Mouse (Mus musculus): ENCODE data around the gene Tpcn1.
"Not testable (repeated sequence)": the region's sequence is repeated elsewhere in the genome, so short reads cannot be mapped to it uniquely, and the experiment has no call there.

Tpcn1 gene

GRCm38 (mm10) chr5:120510982-120511642 is 77.4 kb downstream of the Tpcn1 start, which contains the start of gene Slc8b1:
Gene Slc8b1 (plus strand): TSS chr5:120511168.
- peak; percentile 90 for DNase-seq (ENCODE audit: low spot score)

DNA sequence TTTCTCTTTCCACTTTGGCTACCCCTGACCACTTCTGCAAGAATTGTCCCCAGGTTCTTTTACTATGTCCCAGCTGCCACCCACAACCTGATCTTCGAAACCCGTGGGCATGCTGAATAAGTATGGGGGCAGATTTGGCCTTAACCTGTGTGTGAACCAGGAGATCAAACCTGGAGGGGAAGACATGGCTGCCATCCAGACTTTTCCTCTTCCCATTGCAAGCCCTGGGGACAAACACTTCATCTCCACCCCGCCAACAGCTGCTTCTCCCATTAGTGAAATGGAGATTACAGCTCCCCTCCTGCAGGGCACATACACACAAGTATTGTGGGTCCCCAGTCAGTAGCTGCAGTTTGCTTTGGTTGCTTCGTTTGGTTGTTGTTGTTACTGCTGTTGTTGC is 81.2 kb downstream of the Tpcn1 start:
- DNase-seq (ENCODE audit: low spot score) = no peak

- DNase-seq (ENCODE audit: low spot score) = no peak
Measured at GRCm38 (mm10) chr5:120506490-120506889, 82.0 kb downstream of the Tpcn1 start.

GRCm38 (mm10) chr5:120505781-120506180 is 82.7 kb downstream of the Tpcn1 start:
- DNase-seq (ENCODE audit: low spot score) = no peak

DNA sequence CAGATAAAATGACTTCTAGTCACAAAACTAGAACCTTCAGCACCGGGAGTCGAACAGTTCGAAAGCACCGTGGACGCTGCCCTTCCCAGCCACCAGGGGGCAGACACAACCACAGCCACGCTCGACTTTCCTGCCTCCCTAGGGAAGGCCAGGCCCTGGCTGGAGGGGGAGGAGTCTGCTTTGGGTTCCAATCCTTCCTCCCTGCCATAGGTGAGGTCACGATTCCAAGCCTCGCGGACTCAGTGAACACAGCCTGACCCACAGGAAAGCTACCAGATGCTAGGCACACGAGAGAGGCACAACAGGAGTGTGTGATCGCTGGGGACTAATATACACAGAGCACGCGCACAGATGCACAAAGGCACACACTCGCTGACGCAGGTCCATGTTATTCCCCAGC is 83.1 kb downstream of the Tpcn1 start:
- DNase-seq (ENCODE audit: low spot score) = peak; percentile 65

DNA sequence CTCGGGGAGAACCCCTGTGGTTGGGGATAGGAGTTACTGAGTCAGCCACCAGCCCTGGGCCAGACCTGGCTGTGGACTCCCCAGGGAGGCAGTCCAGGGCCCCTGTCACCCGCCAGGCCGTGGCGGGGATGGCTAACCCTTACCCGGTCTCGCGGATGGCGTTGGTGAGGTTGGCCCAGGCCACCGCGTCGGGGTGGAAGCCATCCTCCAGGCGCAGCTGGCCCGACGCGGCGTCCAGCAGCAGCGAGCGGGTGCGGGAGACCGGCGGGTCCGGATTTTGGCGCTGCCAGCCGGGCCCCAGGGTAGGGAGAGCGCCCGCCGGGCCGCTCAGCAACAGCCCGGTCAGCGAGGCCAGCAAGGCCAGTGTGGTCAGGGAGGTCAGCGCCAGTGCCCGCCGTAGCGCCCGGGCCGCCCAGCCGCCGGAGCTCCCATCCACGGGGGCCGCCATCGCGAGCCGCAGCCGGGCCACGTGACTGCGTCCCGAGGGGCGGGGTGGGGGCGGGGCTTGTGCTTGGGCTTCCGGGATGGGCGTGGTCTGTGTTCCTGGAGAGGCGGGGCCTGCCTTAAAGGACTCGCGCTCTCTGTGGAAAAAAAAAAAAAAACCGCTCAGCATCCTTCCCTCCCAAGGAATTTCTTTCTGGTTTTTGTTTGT is 85.2 kb downstream of the Tpcn1 start, which contains the start of gene Plbd2:
Gene Plbd2, minus strand, starts transcription at position 482 of the 652 bp plus-strand sequence.
- DNase-seq (ENCODE audit: low spot score) = peak; percentile 86

DNA sequence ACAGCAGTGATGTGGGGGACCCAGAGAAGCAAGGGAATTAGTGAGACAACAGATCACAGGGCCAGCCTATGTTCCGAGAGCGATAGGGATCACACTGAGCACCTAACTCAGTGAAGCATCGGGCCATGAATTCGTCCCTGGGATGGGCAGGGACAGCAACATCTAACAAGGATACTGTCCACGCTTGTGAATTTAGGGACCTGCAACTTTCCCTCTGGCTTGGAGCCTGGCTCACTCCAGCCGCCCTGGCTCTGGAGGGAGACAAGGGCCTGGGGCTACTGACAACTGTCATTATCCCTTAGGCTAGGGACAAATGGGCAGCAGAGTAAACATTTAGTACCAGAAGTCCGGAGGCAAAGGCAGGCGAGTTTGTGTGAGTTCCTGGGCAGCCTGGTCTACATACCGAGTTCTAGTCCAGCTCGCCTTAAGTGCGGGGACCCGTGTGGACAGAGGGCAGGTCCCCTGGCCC is 85.8 kb downstream of the Tpcn1 start:
- no peak for DNase-seq (ENCODE audit: low spot score)

GRCm38 (mm10) chr5:120502147-120502621 is 86.3 kb downstream of the Tpcn1 start:
- no peak for DNase-seq (ENCODE audit: low spot score)

- DNase-seq (ENCODE audit: low spot score) = not testable (repeated sequence)
Measured at GRCm38 (mm10) chr5:120500609-120501008, 87.9 kb downstream of the Tpcn1 start.

DNA sequence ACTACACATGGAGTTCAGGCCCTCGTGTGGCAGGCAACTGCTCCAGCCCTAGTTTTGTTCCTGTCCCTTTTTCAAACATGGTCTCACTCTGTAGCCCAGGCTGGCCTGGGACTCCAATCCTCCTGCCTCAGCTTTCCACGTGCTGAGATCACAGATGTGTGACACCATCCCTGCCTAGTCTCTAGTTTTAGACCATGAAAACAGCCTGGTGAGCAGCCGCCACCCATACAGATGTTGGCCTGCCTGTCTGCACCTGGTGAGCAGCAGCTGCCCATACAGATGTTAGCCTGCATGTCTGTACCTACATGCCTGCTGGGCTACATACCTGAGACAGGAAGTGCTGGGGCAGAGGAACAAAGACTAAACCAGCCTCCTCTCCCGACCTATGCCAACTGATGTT is 89.3 kb downstream of the Tpcn1 start:
- no peak for DNase-seq (ENCODE audit: low spot score)

- DNase-seq (ENCODE audit: low spot score) = no peak
Measured at GRCm38 (mm10) chr5:120497071-120497470, 91.4 kb downstream of the Tpcn1 start.

DNA sequence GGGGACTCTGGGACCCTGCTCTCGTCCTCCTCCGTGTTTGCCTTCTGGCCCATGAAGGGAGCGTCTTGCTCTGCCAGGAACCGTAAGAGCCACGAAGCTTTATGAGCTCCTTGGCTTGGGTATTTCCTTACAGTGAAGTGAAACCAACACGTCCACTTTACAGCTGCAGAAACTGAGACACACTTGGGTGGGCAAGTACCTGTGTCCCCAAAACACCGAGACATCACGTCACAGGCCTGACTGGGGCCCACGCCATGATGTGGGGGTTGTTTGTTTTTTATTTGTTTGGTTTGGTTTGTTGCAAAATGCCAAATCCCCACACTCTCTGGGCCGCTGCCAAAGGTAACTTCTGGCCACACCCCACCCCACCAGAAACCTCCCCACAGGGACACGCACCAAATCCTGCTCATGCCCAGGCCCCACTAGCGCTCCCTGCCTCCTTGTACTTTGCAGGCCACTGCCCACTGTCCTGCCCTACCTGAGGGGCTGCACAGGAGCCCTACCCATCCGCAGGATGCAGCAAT is 92.7 kb downstream of the Tpcn1 start:
- no peak for DNase-seq (ENCODE audit: low spot score)

DNA sequence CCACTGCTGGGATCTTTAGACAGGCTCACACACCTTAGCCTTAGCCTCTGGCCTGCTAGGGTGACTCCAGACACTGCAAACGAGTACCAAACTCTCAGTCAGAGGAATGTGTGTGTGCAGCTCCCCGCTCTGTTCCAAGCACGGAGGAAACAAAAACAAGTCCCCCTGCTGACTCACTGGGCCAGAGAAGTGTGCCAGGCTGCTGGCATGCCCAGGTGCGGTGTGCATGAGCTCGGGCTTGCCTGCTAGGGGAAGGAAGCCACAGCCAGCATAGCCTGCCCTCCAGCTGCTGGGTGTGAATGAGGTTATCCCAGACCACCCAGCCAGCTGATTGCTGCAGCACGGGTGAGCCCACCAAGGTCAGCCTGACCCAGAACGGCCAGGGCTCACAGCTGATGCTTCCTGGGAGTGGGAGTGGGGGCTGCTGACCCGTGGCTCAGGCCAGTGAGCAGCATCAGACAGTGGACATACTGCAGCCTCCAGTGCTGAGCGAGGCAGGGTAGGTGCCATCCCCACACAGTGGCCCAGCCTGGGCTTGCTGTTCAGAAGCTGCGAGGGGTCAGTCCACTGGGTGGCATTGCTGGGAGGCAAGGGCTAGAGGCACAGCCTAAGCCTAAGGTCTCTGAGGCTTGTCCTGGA is 93.3 kb downstream of the Tpcn1 start:
- no peak for DNase-seq (ENCODE audit: low spot score)

DNA sequence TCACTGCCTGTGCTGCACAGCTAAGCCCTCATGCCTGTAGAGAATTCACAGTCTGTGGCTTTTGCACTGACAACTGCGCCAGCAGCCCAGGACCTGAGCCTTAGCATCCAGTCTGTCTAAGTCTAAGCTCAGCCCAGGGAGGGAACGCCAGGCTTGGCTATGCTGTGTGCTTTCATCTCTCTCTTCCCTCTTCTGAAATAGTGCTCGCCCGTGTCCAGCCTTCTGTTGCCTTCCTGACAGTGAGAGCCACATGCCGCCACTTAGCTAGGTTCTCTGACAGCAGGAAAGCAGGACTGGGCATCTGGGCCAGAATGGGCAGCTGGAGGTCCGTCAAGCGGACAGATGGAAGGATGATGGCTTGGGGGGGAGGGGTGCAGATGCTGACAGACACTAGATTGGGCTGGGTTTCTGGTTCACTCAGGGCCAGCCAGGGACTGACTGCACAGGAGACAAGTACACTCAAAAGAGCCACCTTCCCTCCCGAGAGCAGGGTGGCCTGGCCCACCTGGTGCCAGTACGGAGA is 94.5 kb downstream of the Tpcn1 start:
- DNase-seq (ENCODE audit: low spot score) = no peak

DNA sequence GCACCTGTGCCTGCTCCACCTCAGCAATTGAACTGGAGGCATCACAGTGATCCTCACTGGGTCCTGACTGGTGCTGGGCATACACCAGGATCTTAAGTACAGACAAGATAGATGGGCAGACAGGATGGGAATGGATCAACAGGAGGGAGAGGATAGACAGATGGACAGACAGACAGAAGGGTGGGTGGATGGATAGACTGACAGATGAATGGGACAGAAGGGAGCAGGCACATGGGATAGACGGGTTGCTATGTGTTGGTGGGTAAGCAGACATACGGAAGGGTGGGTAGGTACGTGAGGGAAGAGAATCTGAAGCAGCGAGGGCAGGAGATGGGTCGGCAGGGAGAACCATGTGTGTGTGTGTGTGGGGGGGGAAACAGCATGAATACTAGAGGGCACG is 95.0 kb downstream of the Tpcn1 start:
- no peak for DNase-seq (ENCODE audit: low spot score)

- DNase-seq (ENCODE audit: low spot score) = no peak
Measured at GRCm38 (mm10) chr5:120492437-120492836, 96.0 kb downstream of the Tpcn1 start.

DNA sequence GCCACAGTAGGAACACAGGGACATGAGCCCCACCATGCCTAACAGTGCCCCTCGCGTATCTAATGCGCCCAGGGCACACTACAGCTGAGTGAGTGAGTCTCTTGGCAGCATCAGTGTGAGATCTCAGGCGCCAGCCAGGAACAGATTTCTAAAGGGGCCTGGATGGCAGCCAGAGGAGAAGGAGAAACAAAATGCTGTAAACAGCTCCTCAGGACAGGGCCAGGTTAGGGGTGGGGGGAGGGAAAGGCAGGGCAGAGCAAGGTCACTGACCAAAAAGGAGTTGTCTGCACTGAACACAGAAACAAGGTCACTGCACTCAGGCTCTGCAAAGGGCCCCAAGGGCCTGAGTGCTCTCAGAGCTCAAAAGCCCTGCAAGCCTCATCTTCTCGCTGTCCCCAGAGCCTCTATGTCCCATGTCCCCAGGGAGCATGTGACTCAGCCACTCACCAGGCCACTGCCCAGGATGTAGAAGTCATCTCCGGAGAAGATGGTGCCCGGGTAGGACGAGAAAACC is 97.7 kb downstream of the Tpcn1 start:
- DNase-seq (ENCODE audit: low spot score) = no peak

- DNase-seq (ENCODE audit: low spot score) = no peak
Measured at GRCm38 (mm10) chr5:120487844-120488243, 100.6 kb downstream of the Tpcn1 start.
